Mouse (Mus musculus): ENCODE measurements around the gene Prkca.

GRCm38 (mm10) chr11:108149187-108149586 lies 194.5 kb downstream of the Prkca start:
- TF ChIP-seq CTCF (IDR thresholded peaks at IDR 0.05; ENCODE audit: borderline replicate concordance, insufficient read depth, low read depth, low read length) (no peak), POLR2A (IDR thresholded peaks at IDR 0.05; ENCODE audit: borderline replicate concordance, insufficient read depth, low read length) (no peak)

Measured in cerebellum, adult 2 months (tissue).